Mouse (Mus musculus) erythroblast, embryonic 14.5 days (primary cell): ENCODE results near the gene Mrtfb.

ENCODE experiments used
- GATA1 ChIP-seq: IDR thresholded peaks from 2 replicates; pipeline ENCODE4 v1.6.1; 2012; ENCODE audit warnings: low read length, inconsistent platforms, mixed read lengths
- TAL1 ChIP-seq: IDR thresholded peaks from 3 replicates; pipeline ENCODE4 v1.6.1; 2012; ENCODE audit warnings: low read length, inconsistent platforms, mixed read lengths

DNA sequence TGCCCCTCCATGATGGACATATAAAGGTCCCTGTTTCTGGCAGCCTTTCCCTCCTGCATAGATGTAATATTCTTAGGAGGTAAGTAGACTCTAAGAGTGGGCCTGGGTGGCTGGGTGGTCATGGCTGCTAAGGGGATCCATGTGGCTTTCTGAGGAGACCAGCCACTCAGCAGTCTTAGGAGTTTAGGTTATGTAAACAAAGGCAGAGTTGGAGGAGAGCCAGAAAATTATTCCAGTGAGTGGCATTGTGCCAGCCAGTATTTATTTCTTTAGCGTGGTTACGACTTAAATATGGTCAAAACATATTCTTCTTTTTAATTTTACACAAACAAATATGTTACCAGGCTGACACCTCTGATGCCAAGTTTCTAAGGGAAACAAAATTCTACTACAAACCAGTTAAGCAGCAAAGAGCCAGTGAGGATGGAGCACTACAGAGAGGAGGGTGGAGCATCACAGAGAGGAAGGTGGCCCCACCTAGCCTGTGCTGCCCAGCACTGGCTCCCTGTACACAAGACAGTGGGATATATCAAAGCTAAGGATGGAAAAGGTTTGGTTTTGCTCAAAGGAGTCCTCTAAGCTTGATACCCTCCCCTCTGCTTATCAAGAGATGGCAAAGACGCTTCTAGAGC is 204.6 kb downstream of the Mrtfb start:
- TF ChIP-seq GATA1 = no peak
- TF ChIP-seq TAL1 = no peak
